Mouse (Mus musculus) kidney, embryonic 15.5 days (tissue): ENCODE measurements around the gene Pold1. TPM values are rescaled to one million over a fixed set of nuclear protein-coding genes. Genes with fewer than 3 reads are reported as not detected.
A peak's percentile ranks its signal among the peaks of the same experiment; 100 is the strongest.

Source experiments
- ATAC-seq: fragments of 200-750 bp; cut with Nextera tagmentation; replicated peaks from 2 replicates; pipeline ENCODE4 v1.8.0; 2017; ENCODE audit warnings: moderate TSS enrichment; ENCODE audit not compliant: low FRiP score
- H3K27ac ChIP-seq: fragments of 300-500 bp; sonication (generic); 2 replicates; pipeline ENCODE4 v1.5.1; 2015; ENCODE audit warnings: mild to moderate bottlenecking, inconsistent platforms
- H3K27me3 ChIP-seq: fragments of 300-500 bp; sonication (generic); 2 replicates; pipeline ENCODE4 v1.6.1; 2015; ENCODE audit warnings: inconsistent platforms
- H3K36me3 ChIP-seq: fragments of 300-500 bp; sonication (generic); 2 replicates; pipeline ENCODE4 v1.6.1; 2015; ENCODE audit warnings: inconsistent platforms
- H3K4me1 ChIP-seq: fragments of 300-500 bp; sonication (generic); 2 replicates; pipeline ENCODE4 v1.6.1; 2015; ENCODE audit warnings: inconsistent platforms
- H3K4me2 ChIP-seq: fragments of 300-500 bp; sonication (generic); 2 replicates; pipeline ENCODE4 v1.6.1; 2015; ENCODE audit warnings: moderate library complexity, mild to moderate bottlenecking, inconsistent platforms
- H3K4me3 ChIP-seq: fragments of 300-500 bp; sonication (generic); replicated peaks from 2 replicates; pipeline ENCODE4 v1.5.1; 2015; ENCODE audit warnings: mild to moderate bottlenecking, inconsistent platforms
- H3K9ac ChIP-seq: fragments of 300-500 bp; sonication (generic); 2 replicates; pipeline ENCODE4 v1.6.1; 2015; ENCODE audit warnings: mild to moderate bottlenecking, inconsistent platforms
- H3K9me3 ChIP-seq: fragments of 300-500 bp; sonication (generic); replicated peaks from 2 replicates; pipeline ENCODE4 v1.6.1; 2016; ENCODE audit warnings: inconsistent platforms
- WGBS: fragments of 180-500 bp; shearing (Covaris S2); methylation state at CpG from one replicate; pipeline ENCODE4 v1.1.7; 2015; ENCODE audit warnings: mixed read lengths; 5-methylcytosine and 5-hydroxymethylcytosine counted together
- polyA plus RNA-seq: library from polyadenylated mRNA; unstranded; fragments of >200 nt; fragmentation: Nextera tagmentation; extraction: Ambion mirVana; gene quantifications from 2 replicates; pipeline ENCODE4 v1.2.1, GENCODE M21; 2015

Gene Pold1
- polyA plus RNA-seq, 1 experiment from 2014 or later = 101 TPM

DNA sequence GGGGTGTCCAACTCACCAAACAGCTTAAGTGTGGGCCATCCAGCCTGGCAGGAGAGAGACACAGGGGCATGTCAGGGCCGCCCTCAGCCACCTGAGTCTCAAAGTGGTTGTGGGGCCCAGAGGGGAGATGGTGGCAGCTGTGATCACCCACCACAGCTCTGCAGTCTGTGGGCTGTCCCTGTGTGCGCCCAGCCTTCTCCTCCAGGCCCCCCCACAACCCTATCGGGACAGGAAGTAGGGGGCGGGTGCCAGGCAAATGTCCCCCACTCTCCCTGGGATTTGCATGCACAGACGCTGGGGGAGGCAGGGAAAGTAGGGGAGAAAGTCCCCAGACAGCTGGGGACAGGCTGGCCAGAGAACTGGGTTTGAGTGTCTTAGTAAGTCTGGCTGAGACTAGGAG, 17.4 kb downstream of the Pold1 start:
- no peak for ATAC-seq
- Histone ChIP-seq H3K9me3 (no peaks in the 10 kb centered on the region), H3K9ac (no peak overlapping the region), H3K4me1 (peaks cover 12% of the 10 kb centered on the region), H3K27me3 (peaks cover 25% of the 10 kb centered on the region), H3K27ac (no peak overlapping the region), H3K4me3 (no peak overlapping the region), H3K4me2 (no peak overlapping the region), H3K36me3 (peaks cover 39% of the 10 kb centered on the region)
- 43% methylated on average over 5 of the region's 5 CpGs for WGBS

DNA sequence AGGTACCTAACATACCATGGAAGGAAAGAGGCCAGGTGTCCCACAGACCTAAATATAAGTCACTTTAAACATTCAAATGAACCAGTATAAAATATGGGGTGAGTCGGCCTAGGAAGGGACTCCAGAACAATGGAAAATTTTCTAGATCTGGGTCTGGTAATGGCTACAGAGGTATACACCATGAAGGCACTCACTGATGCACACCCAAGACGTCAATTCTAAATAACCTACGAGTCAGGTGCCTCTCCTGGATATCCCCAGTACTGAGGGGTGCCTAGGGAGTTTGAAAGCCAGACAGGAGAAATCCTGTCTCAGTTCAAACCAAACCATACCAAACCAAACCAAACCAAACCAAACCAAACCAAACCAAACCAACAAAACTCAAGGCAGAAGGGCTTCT, 18.1 kb downstream of the Pold1 start:
- peaks cover 32% of the 10 kb centered on the region for H3K36me3 ChIP-seq
- peaks cover 15% of the 10 kb centered on the region for H3K4me1 ChIP-seq
- no peak for ATAC-seq
- 85% methylated on average over 3 of the region's 3 CpGs for WGBS
- H3K9ac ChIP-seq = no peak overlapping the region
- no peak overlapping the region for H3K27ac ChIP-seq
- peaks cover 28% of the 10 kb centered on the region for H3K27me3 ChIP-seq
- no peaks in the 10 kb centered on the region for H3K9me3 ChIP-seq
- no peak overlapping the region for H3K4me2 ChIP-seq
- no peak overlapping the region for H3K4me3 ChIP-seq

DNA sequence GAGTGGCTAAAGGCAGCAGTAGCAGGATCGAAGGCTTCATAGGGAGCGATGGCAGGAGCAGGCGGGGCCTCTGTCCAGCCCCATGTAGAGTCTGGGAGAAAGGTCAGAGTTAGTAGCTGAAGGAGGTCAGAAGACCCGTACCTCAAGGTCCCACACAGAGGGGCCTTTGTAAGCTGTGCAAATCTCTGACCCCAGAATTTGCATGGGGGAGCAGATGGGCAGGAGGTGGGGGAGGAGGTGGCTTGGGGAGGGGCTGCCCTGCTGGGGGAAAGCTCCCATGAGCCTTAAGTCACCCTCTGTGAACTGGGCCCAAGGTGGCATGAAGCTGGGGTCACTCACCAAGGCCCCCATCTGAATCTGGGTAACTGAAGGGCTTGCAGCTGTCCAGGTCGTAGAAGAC, 19.1 kb downstream of the Pold1 start:
- H3K27me3 ChIP-seq = peaks cover 34% of the 10 kb centered on the region
- WGBS = 72% methylated on average over 5 of the region's 5 CpGs
- H3K4me1 ChIP-seq = peaks cover 24% of the 10 kb centered on the region
- peaks cover 23% of the 10 kb centered on the region for H3K36me3 ChIP-seq
- no peak overlapping the region for H3K9ac ChIP-seq
- H3K4me3 ChIP-seq = no peak overlapping the region
- no peak for ATAC-seq
- no peak overlapping the region for H3K27ac ChIP-seq
- H3K9me3 ChIP-seq = no peaks in the 10 kb centered on the region
- H3K4me2 ChIP-seq = no peak overlapping the region

DNA sequence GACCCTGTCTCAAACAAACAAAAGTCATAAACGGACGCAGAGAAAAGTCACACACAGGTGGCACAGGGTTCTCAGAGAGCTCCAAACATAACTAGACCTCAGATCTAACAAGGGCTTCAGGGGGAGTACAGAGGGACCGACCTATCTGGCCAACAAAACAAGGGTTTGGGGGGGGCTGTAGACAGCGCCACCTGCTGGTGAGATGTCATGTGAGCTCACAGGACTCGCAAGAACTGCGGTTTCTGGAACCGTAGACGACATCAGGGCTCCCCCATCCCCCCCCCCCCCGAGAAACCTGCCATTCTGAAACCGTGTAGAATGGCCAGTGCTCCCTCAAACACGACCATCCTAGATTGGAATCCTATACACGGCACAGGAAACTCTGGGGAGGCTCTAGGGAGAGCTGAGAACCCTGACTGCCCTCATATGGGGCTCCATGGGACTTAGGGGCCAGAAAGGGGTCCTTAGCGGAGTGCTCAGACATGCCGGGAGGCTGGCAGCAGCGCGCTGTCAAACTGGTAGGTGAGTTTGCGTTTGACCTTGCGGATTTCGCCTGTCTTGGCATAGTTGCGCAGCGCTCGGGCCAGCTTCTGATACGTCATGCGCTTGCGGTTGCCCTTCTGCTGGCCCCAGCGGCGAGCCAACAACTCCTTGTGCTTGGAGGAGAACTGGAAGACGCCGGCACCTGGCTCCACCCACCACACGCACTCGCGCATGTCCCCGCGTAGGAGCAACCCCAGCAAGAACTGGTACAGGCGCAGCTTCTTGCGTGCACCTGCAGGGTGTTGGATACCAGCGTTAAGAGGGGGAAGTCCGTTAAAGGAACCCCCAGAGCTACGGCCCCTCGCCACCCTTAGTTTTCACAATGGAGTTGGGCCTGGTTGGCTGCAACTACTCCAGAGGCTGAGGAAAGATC, 20.9 kb downstream of the Pold1 start:
- Histone ChIP-seq H3K27me3 (peaks cover 51% of the 10 kb centered on the region), H3K36me3 (peaks cover 6% of the 10 kb centered on the region), H3K27ac (peak overlapping the region; percentile 45; the same call in 1 of the 2 replicates), H3K9ac (peak overlapping the region; percentile 55), H3K4me1 (peaks cover 25% of the 10 kb centered on the region), H3K4me3 (peak overlapping the region; percentile 42), H3K9me3 (no peaks in the 10 kb centered on the region), H3K4me2 (peak overlapping the region; percentile 83)
- peak; percentile 59 for ATAC-seq
- WGBS = 5% methylated on average over 40 of the region's 40 CpGs

DNA sequence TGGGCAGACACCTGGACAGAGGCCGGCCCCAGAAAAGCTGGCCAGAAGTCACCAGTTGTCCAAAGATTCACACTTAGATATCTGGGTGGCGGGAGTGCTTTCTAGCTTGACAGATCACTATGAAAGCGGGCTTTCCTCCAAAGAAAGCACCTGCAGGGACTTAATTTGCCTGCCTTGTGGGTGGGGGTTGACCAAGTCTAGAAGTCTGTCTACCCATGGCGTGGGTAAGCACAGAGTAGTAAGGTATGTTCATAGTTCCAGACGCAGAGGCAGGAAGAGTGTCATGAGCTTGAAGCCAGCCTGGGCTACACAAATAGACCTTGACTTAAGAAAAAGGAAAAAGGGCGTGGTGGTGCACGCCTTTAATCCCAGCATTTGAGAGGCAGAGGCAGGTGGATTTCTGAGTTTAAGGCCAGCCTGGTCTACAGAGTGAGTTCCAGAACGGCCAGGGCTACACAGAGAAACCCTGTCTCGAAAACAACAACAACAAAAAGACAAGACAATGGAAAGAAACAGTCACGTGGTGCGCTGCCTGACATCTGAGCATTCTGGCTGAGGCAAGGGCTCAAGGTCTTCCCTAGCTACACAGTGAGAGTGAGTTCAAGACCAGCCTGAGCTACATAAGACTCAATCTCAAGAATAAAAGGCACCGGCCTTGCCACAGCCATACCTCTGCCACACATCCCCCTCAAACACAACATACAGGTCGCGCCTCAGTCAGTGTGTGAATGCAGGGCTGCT, 22.1 kb downstream of the Pold1 start:
- no peak overlapping the region for H3K4me3 ChIP-seq
- ATAC-seq = no peak
- peaks cover 63% of the 10 kb centered on the region for H3K27me3 ChIP-seq

DNA sequence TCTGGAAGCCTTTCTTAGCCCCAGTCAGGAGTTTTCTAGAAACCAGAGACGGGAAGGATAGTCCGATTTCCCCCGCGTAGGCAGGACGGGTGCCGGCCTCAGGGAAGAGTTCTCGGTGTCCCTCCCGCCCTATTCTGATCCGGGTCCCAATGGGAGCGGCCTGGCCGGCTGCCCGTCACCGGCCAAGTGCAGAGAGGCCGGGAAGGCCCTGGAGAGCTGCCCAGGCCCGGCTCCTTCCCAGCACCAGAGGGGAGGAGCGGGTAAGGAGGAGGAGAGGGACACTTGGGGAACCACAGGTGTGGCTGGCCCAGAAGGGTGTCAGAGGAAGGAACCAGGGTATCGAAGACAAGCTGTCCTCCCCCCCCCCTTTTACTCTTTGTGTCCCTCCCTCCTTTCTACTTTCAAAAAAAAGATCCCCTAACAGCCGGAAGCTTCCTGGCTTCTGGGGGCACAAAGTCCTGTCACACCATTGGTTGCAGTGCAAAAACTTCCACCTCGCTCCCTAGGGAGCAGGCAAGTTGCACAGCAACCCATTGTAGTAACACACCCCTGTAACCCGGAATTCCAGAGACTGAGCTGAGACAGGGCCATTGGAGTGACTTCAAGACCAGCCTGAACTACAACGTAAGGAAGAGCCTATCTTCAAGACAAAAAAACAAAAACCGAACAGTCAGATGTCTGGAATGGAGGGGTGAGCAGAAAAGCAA, 23.4 kb downstream of the Pold1 start:
- no peak for ATAC-seq
- no peak overlapping the region for H3K27ac ChIP-seq
- H3K9ac ChIP-seq = peak overlapping the region; percentile 11; the same call in 1 of the 2 replicates
- H3K27me3 ChIP-seq = peaks cover 65% of the 10 kb centered on the region
- H3K9me3 ChIP-seq = no peaks in the 10 kb centered on the region
- H3K4me2 ChIP-seq = peak overlapping the region; percentile 50
- peak overlapping the region; percentile 13 for H3K4me3 ChIP-seq
- H3K4me1 ChIP-seq = peaks cover 35% of the 10 kb centered on the region
- WGBS = 11% methylated on average over 22 of the region's 22 CpGs
- no peaks in the 10 kb centered on the region for H3K36me3 ChIP-seq

More for the DNA sequence above, 22.1 kb downstream of the Pold1 start:
- Histone ChIP-seq H3K27ac (no peak overlapping the region), H3K9me3 (no peaks in the 10 kb centered on the region), H3K4me1 (peaks cover 29% of the 10 kb centered on the region), H3K36me3 (no peaks in the 10 kb centered on the region), H3K9ac (no peak overlapping the region), H3K4me2 (no peak overlapping the region)
- WGBS = 85% methylated on average over 14 of the region's 14 CpGs

DNA sequence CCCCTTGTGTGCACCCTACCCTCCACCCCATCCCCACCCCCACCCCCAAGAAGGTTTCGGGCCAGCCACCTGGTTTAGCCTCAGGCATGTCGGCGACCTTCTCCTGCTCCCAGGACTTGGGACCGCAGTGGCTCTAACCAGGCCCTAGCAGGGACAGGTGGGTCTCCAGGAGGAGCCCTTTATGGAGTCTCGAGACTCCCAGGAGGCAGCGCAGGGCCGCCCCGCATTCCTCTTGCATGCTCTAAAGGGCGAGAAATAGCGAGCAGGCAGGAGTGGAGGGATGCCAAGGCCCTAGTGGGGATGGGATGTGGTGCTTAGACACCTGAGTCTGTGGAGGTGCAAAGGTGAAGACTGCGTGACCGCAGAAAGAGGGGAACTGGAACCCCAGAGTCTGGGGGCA, 24.1 kb downstream of the Pold1 start, which contains the start of gene Mybpc2:
TSS of gene Mybpc2 (minus strand) at position 155 of the 400 bp plus-strand sequence.
- no peak for ATAC-seq
- H3K9ac ChIP-seq = peak within 1 kb of the TSS; percentile 11; the same call in 1 of the 2 replicates
- H3K36me3 ChIP-seq = no peaks in the 10 kb centered on the region
- no peaks in the 10 kb centered on the region for H3K9me3 ChIP-seq
- H3K27me3 ChIP-seq = peaks cover 65% of the 10 kb centered on the region
- peak within 1 kb of the TSS; percentile 50 for H3K4me2 ChIP-seq
- H3K4me1 ChIP-seq = peaks cover 35% of the 10 kb centered on the region
- H3K27ac ChIP-seq = no peak within 1 kb of the TSS
- WGBS = 27% methylated on average over 12 of the region's 12 CpGs
- H3K4me3 ChIP-seq = peak within 1 kb of the TSS; percentile 13

DNA sequence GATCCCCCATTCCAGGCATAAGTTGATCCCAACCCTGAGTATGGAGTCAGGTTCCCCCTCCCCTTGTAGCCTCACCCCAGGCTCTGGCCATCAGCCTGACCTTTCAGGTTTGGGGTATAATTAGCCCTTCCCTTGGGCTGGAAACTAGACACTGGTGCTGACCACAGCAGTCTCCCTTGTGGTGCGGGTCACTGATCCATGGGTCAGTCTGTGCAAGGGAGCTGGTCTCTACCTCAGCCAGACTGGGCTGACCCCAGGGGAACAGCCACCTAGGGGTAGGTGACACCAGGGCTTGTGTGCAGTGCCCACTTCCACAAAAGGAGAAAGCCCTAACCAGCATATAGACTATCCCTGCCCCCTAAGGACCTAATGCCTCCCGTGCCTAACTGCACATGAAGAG, 25.6 kb downstream of the Pold1 start:
- Histone ChIP-seq H3K4me3 (no peak overlapping the region), H3K27ac (no peak overlapping the region), H3K36me3 (no peaks in the 10 kb centered on the region), H3K9ac (no peak overlapping the region), H3K27me3 (peaks cover 57% of the 10 kb centered on the region), H3K4me1 (peaks cover 28% of the 10 kb centered on the region), H3K9me3 (no peaks in the 10 kb centered on the region), H3K4me2 (no peak overlapping the region)
- 63% methylated on average over 2 of the region's 2 CpGs for WGBS
- no peak for ATAC-seq

DNA sequence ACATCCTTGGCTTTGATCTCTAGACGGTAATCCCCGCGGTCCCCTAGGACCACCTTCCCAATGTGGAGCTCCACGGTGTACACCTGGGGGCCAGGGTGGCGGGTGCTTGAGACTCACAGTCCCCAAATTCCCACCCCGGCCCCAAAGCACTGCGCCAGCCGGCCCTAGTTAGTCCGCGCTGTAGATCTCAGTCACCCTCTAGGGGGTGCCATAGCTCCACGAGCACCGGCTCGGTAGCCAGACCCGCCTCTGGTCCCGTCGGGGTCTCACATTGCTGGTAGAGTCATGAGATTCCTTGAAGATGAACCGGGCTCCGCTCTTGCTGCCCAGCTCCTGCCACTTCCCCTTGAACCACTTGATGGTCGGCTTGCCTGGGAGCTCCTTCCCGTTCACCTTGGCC, 26.9 kb downstream of the Pold1 start:
- peaks cover 23% of the 10 kb centered on the region for H3K4me1 ChIP-seq
- WGBS = 3% methylated on average over 20 of the region's 20 CpGs
- 0 out of 2 replicates have a peak, but pooled peaks have one; percentile 52 for ATAC-seq
- H3K9ac ChIP-seq = peak overlapping the region; percentile 38
- H3K4me2 ChIP-seq = peak overlapping the region; percentile 52
- H3K27me3 ChIP-seq = peaks cover 45% of the 10 kb centered on the region
- H3K9me3 ChIP-seq = no peaks in the 10 kb centered on the region
- H3K27ac ChIP-seq = no peak overlapping the region
- peak overlapping the region; percentile 14; the same call in 1 of the 2 replicates for H3K4me3 ChIP-seq
- no peaks in the 10 kb centered on the region for H3K36me3 ChIP-seq

DNA sequence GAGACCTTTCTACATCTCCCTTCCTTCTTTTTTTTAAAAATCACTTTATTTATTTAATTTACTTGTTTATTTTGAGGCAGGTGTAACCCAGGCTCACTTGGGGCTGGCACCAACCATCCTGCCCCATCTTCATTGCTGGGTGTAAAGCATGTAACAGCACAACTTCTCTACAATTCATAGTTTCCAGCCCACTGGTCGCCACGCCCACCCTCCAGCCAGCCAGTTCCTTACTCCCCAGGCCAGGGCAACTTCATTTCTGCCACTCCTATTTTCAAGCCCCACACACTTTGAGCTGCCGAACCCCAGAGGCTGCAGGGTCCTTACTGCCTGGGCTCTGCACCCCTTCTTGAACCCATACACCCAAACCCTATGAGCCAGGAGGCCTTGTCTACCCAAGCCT, 27.7 kb downstream of the Pold1 start:
- no peaks in the 10 kb centered on the region for H3K9me3 ChIP-seq
- H3K9ac ChIP-seq = no peak overlapping the region
- no peaks in the 10 kb centered on the region for H3K36me3 ChIP-seq
- H3K27ac ChIP-seq = no peak overlapping the region
- H3K4me2 ChIP-seq = no peak overlapping the region
- WGBS = 59% methylated on average over 3 of the region's 3 CpGs
- peaks cover 39% of the 10 kb centered on the region for H3K27me3 ChIP-seq
- peaks cover 23% of the 10 kb centered on the region for H3K4me1 ChIP-seq
- no peak for ATAC-seq
- no peak overlapping the region for H3K4me3 ChIP-seq

DNA sequence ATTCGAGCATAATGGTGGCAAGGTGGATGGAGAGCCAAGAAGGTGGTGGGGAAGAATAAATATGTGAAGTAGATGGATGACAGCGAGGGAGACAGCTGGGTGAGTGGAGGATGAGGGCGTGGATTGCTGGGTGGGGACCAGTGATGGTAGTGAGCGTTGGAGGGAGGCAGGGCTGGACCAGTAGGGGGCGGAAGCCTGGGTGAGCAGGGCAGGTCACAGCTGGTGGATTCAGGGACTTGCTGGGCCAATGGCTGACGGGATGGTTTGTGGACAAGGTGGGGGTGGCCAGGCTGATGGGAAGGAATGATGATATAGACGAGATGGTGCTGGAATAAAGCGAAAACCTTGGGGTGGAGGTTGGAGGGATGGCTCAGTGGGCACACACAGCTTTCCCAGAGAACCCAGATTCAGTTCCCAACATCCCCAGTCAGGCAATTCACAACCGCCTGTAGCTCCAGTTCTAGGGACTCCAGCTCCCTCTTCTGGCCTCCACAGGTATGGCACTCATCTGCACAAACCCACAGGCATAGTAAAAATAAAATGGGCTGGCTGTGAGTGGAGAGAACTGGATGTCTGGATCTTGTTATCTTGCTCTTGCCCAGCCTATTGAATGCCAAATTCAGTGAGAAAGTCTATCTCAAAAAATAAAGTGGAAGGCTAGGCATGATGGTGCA, 29.3 kb downstream of the Pold1 start:
- H3K27ac ChIP-seq = no peak overlapping the region
- H3K4me1 ChIP-seq = peaks cover 9% of the 10 kb centered on the region
- H3K4me2 ChIP-seq = no peak overlapping the region
- 72% methylated on average over 9 of the region's 9 CpGs for WGBS
- no peak overlapping the region for H3K4me3 ChIP-seq
- H3K36me3 ChIP-seq = no peaks in the 10 kb centered on the region
- ATAC-seq = no peak
- H3K27me3 ChIP-seq = peaks cover 36% of the 10 kb centered on the region
- H3K9me3 ChIP-seq = no peaks in the 10 kb centered on the region
- H3K9ac ChIP-seq = no peak overlapping the region
